Mouse (Mus musculus) neural tube, embryonic 10.5 days (tissue): Measurements from ENCODE around the gene Galnt17.

ENCODE experiments used
- DNase-seq: peaks from one replicate; pipeline ENCODE4 v3.0.0-alpha.2; 2017; ENCODE audit warnings: low spot score; ENCODE audit errors: extremely low spot score

Gene Galnt17

GRCm38 (mm10) chr5:131308397-131308796 lies at the start of gene Galnt17:
Galnt17 (minus strand) TSS chr5:131308497.
- no peak for DNase-seq

GRCm38 (mm10) chr5:131334536-131334935 lies 26.2 kb upstream of the Galnt17 start:
- DNase-seq = no peak

DNA sequence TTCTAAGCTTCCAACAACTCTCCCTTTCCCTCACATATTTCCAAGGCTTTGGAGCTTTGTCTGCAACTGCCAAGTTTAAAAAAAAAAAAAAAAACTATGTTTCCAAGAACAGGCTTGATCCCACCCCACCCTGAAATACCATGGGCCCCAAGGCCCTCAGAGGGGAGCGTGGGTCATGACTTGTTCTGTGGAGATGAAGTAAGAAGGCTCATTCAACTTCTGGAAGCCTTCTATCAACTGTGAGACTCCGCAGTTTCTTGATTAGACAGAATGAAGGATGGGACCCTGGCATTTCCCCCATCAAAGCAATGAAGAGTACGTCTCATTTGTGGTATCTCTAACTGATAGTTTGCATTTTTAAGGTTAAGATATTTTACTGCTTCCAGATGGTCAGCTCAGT lies 13.0 kb upstream of the Galnt17 start:
- DNase-seq = no peak

- no peak for DNase-seq
Measured at GRCm38 (mm10) chr5:131319605-131320004, 11.3 kb upstream of the Galnt17 start.

- DNase-seq = no peak
Measured at GRCm38 (mm10) chr5:131319141-131319540, 10.8 kb upstream of the Galnt17 start.

GRCm38 (mm10) chr5:131315016-131315415 lies 6.7 kb upstream of the Galnt17 start:
- no peak for DNase-seq

DNA sequence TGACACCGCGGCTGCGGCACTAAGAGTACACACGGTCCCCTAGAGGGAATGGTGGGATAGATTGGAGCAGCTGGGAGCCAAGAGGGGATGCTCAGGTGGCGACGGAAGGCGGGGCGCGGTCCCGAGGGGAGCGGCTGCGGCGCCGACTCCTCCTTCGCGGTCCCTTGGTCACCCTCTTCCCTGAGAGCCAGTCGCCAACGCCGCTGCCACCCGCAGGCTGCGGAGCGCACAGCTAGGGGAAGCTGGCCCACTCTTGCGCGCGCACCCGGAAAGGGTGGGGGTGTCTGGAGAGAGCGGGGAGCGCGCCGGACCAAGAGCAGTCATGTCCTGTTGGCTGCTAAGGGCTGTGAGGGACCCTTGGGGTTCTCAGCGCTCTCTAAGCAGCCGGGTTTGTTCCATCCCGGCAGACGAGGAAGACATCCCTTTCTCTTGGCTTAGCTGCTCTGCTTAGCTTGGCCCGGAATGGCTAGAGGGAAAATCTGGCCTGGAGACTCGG lies 593 bp downstream of the Galnt17 start:
- peak; percentile 89 for DNase-seq

DNA sequence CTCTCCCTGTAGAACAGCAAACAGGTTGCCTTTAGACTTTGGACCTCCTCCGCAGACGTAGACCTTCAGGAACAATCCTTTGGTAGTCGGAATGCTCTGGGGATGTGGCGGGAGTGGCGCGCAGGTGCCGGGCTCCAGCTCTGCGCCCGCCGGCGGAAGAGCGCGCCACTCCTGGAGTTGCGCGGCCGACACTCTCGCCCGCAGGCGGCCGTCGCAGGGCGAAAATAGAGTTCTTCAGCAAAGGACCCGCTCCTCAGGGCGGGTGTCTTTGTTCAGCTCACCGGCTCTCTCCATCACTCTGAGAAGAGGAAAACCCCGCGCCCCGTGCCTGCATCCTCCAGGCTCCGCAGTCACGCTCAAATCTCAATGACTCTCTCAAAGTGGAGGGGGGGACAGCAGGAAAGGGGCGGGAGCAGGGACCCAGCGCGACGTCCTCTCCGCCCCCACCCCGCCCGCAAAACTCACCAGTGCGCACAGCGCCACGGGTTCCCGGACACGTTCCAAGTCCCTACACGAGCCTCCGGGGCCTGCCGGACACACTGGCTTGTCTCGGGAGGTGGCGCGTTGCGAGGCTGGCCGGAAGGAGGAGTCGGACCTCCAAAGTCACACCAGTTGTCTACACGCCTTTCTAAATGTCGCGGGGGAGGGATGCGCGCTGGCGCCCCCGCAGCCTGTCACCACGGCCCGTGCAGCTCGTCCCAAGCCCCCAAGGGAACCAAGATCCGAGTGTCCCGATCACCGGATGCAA lies 1.2 kb downstream of the Galnt17 start:
- DNase-seq = peak; percentile 57

- peak; percentile 59 for DNase-seq
Measured at GRCm38 (mm10) chr5:131306321-131306907, 1.9 kb downstream of the Galnt17 start.

DNA sequence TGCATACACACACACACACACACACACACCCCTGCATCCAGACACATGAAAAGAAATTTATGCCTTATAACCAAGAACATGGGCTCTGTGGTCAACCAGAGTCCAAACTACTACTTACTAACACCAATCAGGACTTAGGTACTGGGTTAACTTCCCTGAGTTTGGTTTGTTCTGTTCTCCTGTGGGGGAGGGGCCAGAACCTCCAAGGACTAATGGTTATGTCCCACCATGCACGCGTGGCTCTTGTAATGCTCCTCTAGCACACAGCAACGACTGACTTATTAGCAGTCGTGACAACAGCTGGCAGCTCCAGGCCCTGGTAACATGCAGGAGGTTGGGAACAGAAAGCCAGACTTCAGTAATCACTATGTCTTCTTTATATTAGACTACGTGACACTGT lies 3.1 kb downstream of the Galnt17 start:
- no peak for DNase-seq

DNA sequence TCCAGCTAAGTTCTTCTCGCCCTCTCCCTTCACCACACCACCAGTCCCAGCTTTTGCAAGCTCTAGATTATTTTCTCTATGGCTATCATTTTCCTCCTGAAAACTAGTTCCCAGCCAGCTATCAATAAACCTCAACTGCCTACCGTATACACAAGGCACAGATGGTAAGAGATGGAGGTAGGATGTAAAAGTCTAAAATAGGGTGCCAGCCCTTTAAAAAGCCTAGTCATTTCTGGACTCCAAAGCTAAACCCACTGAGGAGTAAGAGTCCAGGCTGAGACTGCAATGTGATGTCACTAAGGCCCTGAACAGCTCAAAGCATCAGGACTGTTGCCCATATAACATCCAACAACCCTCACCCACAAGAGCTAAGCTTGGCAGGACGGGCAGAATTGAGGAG lies 6.8 kb downstream of the Galnt17 start:
- no peak for DNase-seq

DNA sequence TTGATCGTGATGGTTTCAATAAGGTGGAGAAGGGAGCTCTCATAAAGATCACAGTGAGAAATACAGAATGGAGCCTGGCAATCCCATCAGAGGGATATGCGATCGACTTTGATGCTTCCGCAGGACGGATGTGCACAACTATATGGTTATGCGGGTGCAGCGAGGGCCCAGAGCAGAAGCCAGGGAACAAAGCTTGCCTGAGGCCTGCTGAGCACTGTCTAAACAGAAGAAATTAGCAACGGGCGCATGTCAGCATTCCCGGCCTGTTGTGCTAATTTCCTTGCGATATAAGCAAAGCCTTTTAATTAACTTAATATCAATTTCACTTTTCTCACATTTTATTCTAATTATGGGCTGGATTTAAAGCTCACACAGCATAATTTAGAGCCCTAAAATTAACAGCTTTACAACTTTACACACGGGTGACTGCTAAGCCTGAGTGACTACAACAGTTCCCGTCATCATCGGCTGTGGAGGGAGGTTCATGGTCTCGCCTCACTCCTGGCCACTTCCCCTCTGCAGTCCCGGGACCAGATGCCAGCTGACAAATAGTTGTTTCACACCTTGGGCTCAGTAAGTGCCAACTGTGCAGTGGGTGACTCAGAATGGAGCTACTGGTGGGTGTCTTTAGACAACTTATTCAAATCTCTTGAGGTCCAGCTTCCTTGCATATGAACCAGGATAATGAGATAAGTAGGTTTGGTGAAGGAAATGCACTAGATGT lies 14.4 kb downstream of the Galnt17 start:
- DNase-seq = no peak

GRCm38 (mm10) chr5:131287091-131287490 lies 21.2 kb downstream of the Galnt17 start:
- no peak for DNase-seq

DNA sequence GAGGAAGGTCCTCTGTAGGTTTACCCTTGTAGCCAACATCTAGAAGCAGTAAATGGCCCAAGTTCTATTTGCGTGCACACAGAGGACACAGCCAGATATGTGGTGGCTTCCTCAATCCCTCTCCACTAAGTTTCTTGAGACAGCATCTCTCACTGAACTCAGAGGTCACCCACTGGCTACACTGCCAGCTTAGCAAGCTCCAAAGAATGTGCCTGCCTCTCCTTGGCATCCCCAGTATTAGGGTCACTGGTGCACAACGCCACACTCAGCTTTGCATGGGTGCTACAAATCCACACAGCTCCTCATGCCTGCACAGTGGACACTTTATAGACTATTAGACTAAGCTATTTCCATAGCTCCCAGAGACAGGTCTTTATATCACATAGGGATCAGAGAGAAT lies 21.6 kb downstream of the Galnt17 start:
- no peak for DNase-seq

DNA sequence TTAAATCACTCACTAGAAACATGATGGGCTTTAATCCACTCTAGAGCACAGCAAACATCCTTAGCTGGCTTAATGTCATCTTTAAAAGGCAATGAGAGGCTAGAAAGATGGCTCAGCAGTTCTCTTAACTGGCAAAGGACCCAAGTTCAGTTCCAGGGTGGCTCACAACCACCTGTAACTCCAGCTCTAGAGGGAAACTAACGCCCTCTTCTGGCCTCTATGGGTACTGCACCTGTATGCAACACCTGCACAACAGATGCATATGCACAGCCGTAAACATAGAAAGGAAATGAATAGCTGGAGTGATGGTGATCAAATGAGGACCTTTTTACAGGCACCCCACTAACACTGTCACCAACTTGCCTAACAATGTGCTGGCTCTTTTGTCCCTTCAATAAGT lies 27.9 kb downstream of the Galnt17 start:
- DNase-seq = no peak

DNA sequence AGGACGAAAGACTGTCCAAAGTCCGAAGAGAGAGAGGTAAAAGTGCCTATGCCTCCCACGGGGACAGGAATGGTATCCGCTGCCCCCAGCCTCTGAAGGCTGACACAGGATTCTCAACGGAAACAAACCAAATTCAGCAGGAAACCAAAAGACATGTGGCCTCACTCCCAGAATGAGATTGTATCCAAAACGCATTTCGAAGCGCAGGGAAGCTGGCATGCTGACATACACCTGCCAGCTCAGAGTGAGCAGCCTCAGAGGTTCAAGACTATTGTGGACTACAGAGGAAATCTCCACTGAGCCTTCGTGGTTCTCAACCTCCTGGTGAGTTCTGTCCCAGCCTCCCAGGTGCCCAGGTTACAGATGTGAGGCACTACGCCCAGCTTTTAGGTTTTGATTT lies 29.0 kb downstream of the Galnt17 start:
- DNase-seq = no peak

- no peak for DNase-seq
Measured at GRCm38 (mm10) chr5:131277227-131277626, 31.1 kb downstream of the Galnt17 start.

GRCm38 (mm10) chr5:131266291-131266690 lies 42.0 kb downstream of the Galnt17 start:
- no peak for DNase-seq

DNA sequence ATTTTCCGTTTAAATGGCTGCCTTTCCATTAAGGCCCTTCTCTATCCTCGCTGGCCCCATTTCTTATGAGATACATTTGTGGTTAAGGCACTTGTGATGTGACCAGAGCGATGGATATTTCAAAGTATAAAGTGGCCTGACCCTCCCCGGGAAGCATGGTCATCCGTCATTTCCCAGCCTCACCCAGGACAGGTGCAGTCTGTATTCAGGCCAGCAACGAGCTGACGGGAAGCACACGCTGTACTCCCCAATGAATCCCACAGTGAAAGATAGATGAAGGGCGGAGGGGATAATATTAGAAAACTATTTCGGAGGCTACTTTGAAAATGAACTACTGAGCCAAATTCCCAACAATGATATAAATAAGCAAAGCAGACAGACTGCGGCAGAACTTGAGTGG lies 44.2 kb downstream of the Galnt17 start:
- DNase-seq = no peak

GRCm38 (mm10) chr5:131250701-131251636 lies 57.3 kb downstream of the Galnt17 start:
- no peak for DNase-seq

GRCm38 (mm10) chr5:131248416-131248815 lies 59.9 kb downstream of the Galnt17 start:
- DNase-seq = no peak
